Mouse (Mus musculus) left cerebral cortex, postnatal 25 days (tissue): Measurements from ENCODE around the gene Pusl1. TPM values are rescaled to one million over a fixed set of nuclear protein-coding genes. Genes with fewer than 3 reads are reported as not detected.

ENCODE experiments used
- DNase-seq, 2 experiments: peaks; one replicate each; pipeline ENCODE4 v3.0.0; 2022; ENCODE audit warnings: low spot score in 2 of 2, mixed read lengths in 1 of 2
- intact Hi-C: fragments of 180-260 bp; cut with DNase I; formaldehyde crosslinking; loops from one replicate; pipeline ENCODE4 v1.15.1; 2025
- total RNA-seq, 2 experiments: library from RNA; stranded (reverse); gene quantifications; 2 replicates each; pipeline ENCODE4 v1.2.3; 2021

The Pusl1 gene
- total RNA-seq = 10 to 100 TPM; 60.5 to 65.5 TPM

GRCm38 (mm10) chr4:155891551-155892001 lies at the start of gene Pusl1, which contains the start of gene Acap3:
Gene Pusl1 (minus strand): TSS chr4:155891781.
Gene Acap3 (plus strand): TSS chr4:155891822.
- intact Hi-C loops = no loop called here
- peak; percentile 97 for DNase-seq

- intact Hi-C loops = no loop called here
- DNase-seq = no peak
Measured at GRCm38 (mm10) chr4:155932031-155932430, 40.5 kb upstream of the Pusl1 start.

- intact Hi-C loops = no loop called here
Measured at GRCm38 (mm10) chr4:155908751-155909150, 17.2 kb upstream of the Pusl1 start.

GRCm38 (mm10) chr4:155908281-155908680 lies 16.7 kb upstream of the Pusl1 start:
- peak; percentile 1 for DNase-seq
- intact Hi-C loops = no loop called here

More at GRCm38 (mm10) chr4:155908751-155909150, 17.2 kb upstream of the Pusl1 start:
- peak in 1 of 2 experiments; percentile 0 for DNase-seq

- DNase-seq = peak; percentile 1
Measured at GRCm38 (mm10) chr4:155907003-155907402, 15.4 kb upstream of the Pusl1 start.

GRCm38 (mm10) chr4:155906125-155906524 lies 14.5 kb upstream of the Pusl1 start:
- DNase-seq = peak; percentile 1 to 2

More at GRCm38 (mm10) chr4:155907003-155907402, 15.4 kb upstream of the Pusl1 start:
- intact Hi-C loops = no loop called here

GRCm38 (mm10) chr4:155905634-155906033 lies 14.1 kb upstream of the Pusl1 start:
- peak in 1 of 2 experiments; percentile 3 for DNase-seq
- intact Hi-C loops = no loop called here

More at GRCm38 (mm10) chr4:155906125-155906524, 14.5 kb upstream of the Pusl1 start:
- intact Hi-C loops = no loop called here

- intact Hi-C loops = no loop called here
- DNase-seq = peak; percentile 10 to 24
Measured at GRCm38 (mm10) chr4:155904318-155905102, 12.9 kb upstream of the Pusl1 start.

GRCm38 (mm10) chr4:155903246-155903645 lies 11.7 kb upstream of the Pusl1 start:
- DNase-seq = no peak

GRCm38 (mm10) chr4:155901205-155901604 lies 9.6 kb upstream of the Pusl1 start:
- peak; percentile 27 to 44 for DNase-seq
- intact Hi-C loops = no loop called here

More at GRCm38 (mm10) chr4:155903246-155903645, 11.7 kb upstream of the Pusl1 start:
- intact Hi-C loops = no loop called here

- DNase-seq = no peak
- intact Hi-C loops = no loop called here
Measured at GRCm38 (mm10) chr4:155899355-155899754, 7.8 kb upstream of the Pusl1 start.

- intact Hi-C loops = no loop called here
- DNase-seq = no peak
Measured at GRCm38 (mm10) chr4:155898318-155898717, 6.7 kb upstream of the Pusl1 start.

GRCm38 (mm10) chr4:155896461-155896860 lies 4.9 kb upstream of the Pusl1 start:
- intact Hi-C loops = no loop called here
- peak in 1 of 2 experiments; percentile 0 for DNase-seq

GRCm38 (mm10) chr4:155895826-155896225 lies 4.2 kb upstream of the Pusl1 start:
- no peak for DNase-seq
- intact Hi-C loops = no loop called here

- intact Hi-C loops = no loop called here
- DNase-seq = peak; percentile 79 to 90
Measured at GRCm38 (mm10) chr4:155895216-155895615, 3.6 kb upstream of the Pusl1 start.

GRCm38 (mm10) chr4:155894311-155894881 lies 2.8 kb upstream of the Pusl1 start:
- DNase-seq = peak; percentile 76 to 92
- intact Hi-C loops = loop anchor here (1.0 kb wide), 1 partner anchor 49 kb away; the partner anchor contains the start of gene Ube2j2

GRCm38 (mm10) chr4:155893212-155893690 lies 1.7 kb upstream of the Pusl1 start:
- intact Hi-C loops = no loop called here
- DNase-seq = peak in 1 of 2 experiments; percentile 10

GRCm38 (mm10) chr4:155892438-155893211 lies 1.0 kb upstream of the Pusl1 start:
- intact Hi-C loops = no loop called here
- peak in 1 of 2 experiments; percentile 35 for DNase-seq

- peak; percentile 81 to 82 for DNase-seq
- intact Hi-C loops = no loop called here
Measured at GRCm38 (mm10) chr4:155892017-155892416, 436 bp upstream of the Pusl1 start.
